Mouse (Mus musculus) MEL (cell line): ENCODE measurements around the gene Fcho1. TPM values are rescaled to one million over a fixed set of nuclear protein-coding genes. Genes with fewer than 3 reads are reported as not detected.
A peak's percentile ranks its signal among the peaks of the same experiment; 100 is the strongest.

Source experiments
- DNase-seq: peaks from one replicate; pipeline ENCODE4 v3.0.0; 2011; ENCODE audit warnings: low read depth, low spot score
- H3K27ac ChIP-seq: 2 replicates; pipeline ENCODE4 v1.5.1; 2012; ENCODE audit warnings: low read depth, mild to moderate bottlenecking, control low read depth, low read length, moderate library complexity; ENCODE audit not compliant: control insufficient read depth
- H3K27me3 ChIP-seq, 2 experiments: fragments of 150-350 bp in 1 of 2; sonication (generic) in 1 of 2; 2 replicates each; pipeline ENCODE4 v1.6.1; 2012; ENCODE audit warnings: low read length in 2 of 2, mild to moderate bottlenecking in 2 of 2, improper control_type of control experiment in 1 of 2, moderate library complexity in 1 of 2; ENCODE audit not compliant: insufficient read depth in 2 of 2, control insufficient read depth in 1 of 2
- H3K36me3 ChIP-seq, 2 experiments: 2 replicates each; pipeline ENCODE4 v1.6.1; 2012 to 2014; ENCODE audit warnings: low read length in 2 of 2, improper control_type of control experiment in 1 of 2, inconsistent platforms in 1 of 2, mild to moderate bottlenecking in 1 of 2; ENCODE audit not compliant: insufficient read depth in 2 of 2, control insufficient read depth in 1 of 2
- H3K4me1 ChIP-seq, 2 experiments: fragments of 150-350 bp in 1 of 2; sonication (generic) in 1 of 2; 2 replicates each; pipeline ENCODE4 v1.6.1; 2012; ENCODE audit warnings: low read length in 2 of 2, improper control_type of control experiment in 1 of 2, mild to moderate bottlenecking in 1 of 2; ENCODE audit not compliant: insufficient read depth in 2 of 2, control insufficient read depth in 1 of 2
- H3K4me3 ChIP-seq, 2 experiments: fragments of 150-350 bp in 1 of 2; sonication (generic) in 1 of 2; 2 replicates each; pipeline ENCODE4 v1.5.1; 2012; ENCODE audit warnings: low read depth in 2 of 2, low read length in 2 of 2, mild to moderate bottlenecking in 2 of 2, moderate library complexity in 2 of 2, control low read depth in 1 of 2, improper control_type of control experiment in 1 of 2; ENCODE audit not compliant: control insufficient read depth in 1 of 2, insufficient read depth in 1 of 2
- H3K79me2 ChIP-seq: 2 replicates; pipeline ENCODE4 v1.6.1; 2012; ENCODE audit warnings: mild to moderate bottlenecking, low read length, moderate library complexity; ENCODE audit not compliant: control insufficient read depth, poor library complexity, insufficient read depth
- H3K9ac ChIP-seq: 2 replicates; pipeline ENCODE4 v1.6.1; 2012; ENCODE audit warnings: low read depth, mild to moderate bottlenecking, control low read depth, low read length, moderate library complexity; ENCODE audit not compliant: control insufficient read depth, poor library complexity, severe bottlenecking
- H3K9me3 ChIP-seq: fragments of 150-350 bp; sonication (generic); replicated peaks from 2 replicates; pipeline ENCODE4 v1.6.1; 2012; ENCODE audit warnings: mild to moderate bottlenecking, low read length, improper control_type of control experiment, moderate library complexity; ENCODE audit not compliant: insufficient read depth
- CHD1 ChIP-seq: IDR thresholded peaks from 2 replicates; pipeline ENCODE4 v1.6.1; 2012; ENCODE audit warnings: low read depth, mild to moderate bottlenecking, inconsistent platforms, low read length, improper control_type of control experiment
- ELF1 ChIP-seq: IDR thresholded peaks from 2 replicates; pipeline ENCODE4 v1.6.1; 2014; ENCODE audit warnings: low read depth, mild to moderate bottlenecking, inconsistent platforms, low read length, improper control_type of control experiment, moderate library complexity
- EP300 ChIP-seq, 2 experiments: IDR thresholded peaks; 2 replicates each; pipeline ENCODE4 v1.6.1; 2011; ENCODE audit warnings: improper control_type of control experiment in 2 of 2, low read length in 2 of 2, low read depth in 1 of 2, mild to moderate bottlenecking in 1 of 2
- ETS1 ChIP-seq: IDR thresholded peaks from 2 replicates; pipeline ENCODE4 v1.6.1; 2012; ENCODE audit warnings: low read depth, mild to moderate bottlenecking, inconsistent platforms, low read length, improper control_type of control experiment, moderate library complexity
- HCFC1 ChIP-seq: IDR thresholded peaks from 2 replicates; pipeline ENCODE4 v1.6.1; 2012; ENCODE audit warnings: low read depth, mild to moderate bottlenecking, inconsistent platforms, low read length, improper control_type of control experiment, moderate library complexity
- KAT2A ChIP-seq: conservative IDR thresholded peaks from 2 replicates; pipeline ENCODE4 v1.6.1; 2012; ENCODE audit warnings: low read depth, low read length, improper control_type of control experiment, inconsistent platforms
- MAFK ChIP-seq: IDR thresholded peaks from 2 replicates; pipeline ENCODE4 v1.6.1; 2011; ENCODE audit warnings: low read depth, mild to moderate bottlenecking, low read length, improper control_type of control experiment, borderline replicate concordance
- MAX ChIP-seq: IDR thresholded peaks from 2 replicates; pipeline ENCODE4 v1.6.1; 2011; ENCODE audit warnings: low read length, improper control_type of control experiment
- MAZ ChIP-seq: IDR thresholded peaks from 2 replicates; pipeline ENCODE4 v1.6.1; 2012; ENCODE audit warnings: low read depth, mild to moderate bottlenecking, inconsistent platforms, low read length, improper control_type of control experiment
- MXI1 ChIP-seq: IDR thresholded peaks from 2 replicates; pipeline ENCODE4 v1.6.1; 2011; ENCODE audit warnings: mild to moderate bottlenecking, low read depth, low read length, improper control_type of control experiment
- MYB ChIP-seq: IDR thresholded peaks from 2 replicates; pipeline ENCODE4 v1.6.1; 2011; ENCODE audit warnings: mild to moderate bottlenecking, low read depth, low read length, improper control_type of control experiment
- MYC ChIP-seq: IDR thresholded peaks from 2 replicates; pipeline ENCODE4 v1.6.1; 2011; ENCODE audit warnings: low read depth, mild to moderate bottlenecking, low read length, improper control_type of control experiment, moderate library complexity
- NELFE ChIP-seq: IDR thresholded peaks from 2 replicates; pipeline ENCODE4 v1.6.1; 2011; ENCODE audit warnings: low read depth, low read length, improper control_type of control experiment
- NRF1 ChIP-seq: IDR thresholded peaks from 2 replicates; pipeline ENCODE4 v1.6.1; 2014; ENCODE audit warnings: low read depth, mild to moderate bottlenecking, inconsistent platforms, low read length, improper control_type of control experiment, moderate library complexity; ENCODE audit not compliant: poor library complexity, insufficient read depth, severe bottlenecking
- RAD21 ChIP-seq: IDR thresholded peaks from 2 replicates; pipeline ENCODE4 v1.6.1; 2011; ENCODE audit warnings: mild to moderate bottlenecking, low read depth, low read length, improper control_type of control experiment
- SIN3A ChIP-seq: IDR thresholded peaks from 2 replicates; pipeline ENCODE4 v1.6.1; 2012; ENCODE audit warnings: low read length, improper control_type of control experiment, inconsistent platforms
- TAL1 ChIP-seq: IDR thresholded peaks from 2 replicates; pipeline ENCODE4 v1.6.1; 2012; ENCODE audit warnings: mild to moderate bottlenecking, inconsistent platforms, low read length, moderate library complexity, mixed read lengths
- TBP ChIP-seq: IDR thresholded peaks from 2 replicates; pipeline ENCODE4 v1.8.0; 2011; ENCODE audit warnings: low read depth, low read length, improper control_type of control experiment
- USF1 ChIP-seq: IDR thresholded peaks from 2 replicates; pipeline ENCODE4 v1.6.1; 2014; ENCODE audit warnings: low read depth, mild to moderate bottlenecking, inconsistent platforms, low read length, improper control_type of control experiment, moderate library complexity
- USF2 ChIP-seq, 2 experiments: IDR thresholded peaks; 2 replicates each; pipeline ENCODE4 v1.6.1; 2011 to 2012; ENCODE audit warnings: improper control_type of control experiment in 2 of 2, low read length in 2 of 2, borderline replicate concordance in 1 of 2, inconsistent platforms in 1 of 2, low read depth in 1 of 2, mild to moderate bottlenecking in 1 of 2; ENCODE audit not compliant: insufficient read depth in 1 of 2
- ZKSCAN1 ChIP-seq: IDR thresholded peaks from 2 replicates; pipeline ENCODE4 v1.6.1; 2012; ENCODE audit warnings: low read depth, mild to moderate bottlenecking, inconsistent platforms, low read length, improper control_type of control experiment, moderate library complexity
- ZMIZ1 ChIP-seq: IDR thresholded peaks from 2 replicates; pipeline ENCODE4 v1.6.1; 2012; ENCODE audit warnings: low read depth, mild to moderate bottlenecking, inconsistent platforms, low read length, improper control_type of control experiment, moderate library complexity
- ZNF384 ChIP-seq: IDR thresholded peaks from 2 replicates; pipeline ENCODE4 v1.6.1; 2012; ENCODE audit warnings: low read depth, mild to moderate bottlenecking, inconsistent platforms, low read length, improper control_type of control experiment
- polyA plus RNA-seq, 2 experiments: library from polyadenylated mRNA; stranded (reverse) in 1 of 2; unstranded in 1 of 2; fragments of >175 nt in 1 of 2; fragments of >200 nt in 1 of 2; gene quantifications; 2 replicates each; pipeline versions ENCODE4 v1.2.1 to v1.2.4; 2012; ENCODE audit warnings: low replicate concordance in 2 of 2, low read depth in 1 of 2; ENCODE audit not compliant: insufficient read length in 2 of 2, insufficient read depth in 1 of 2, missing spikeins in 1 of 2
- total RNA-seq: library from RNA; depleted of rRNA; stranded (reverse); fragments of 300-350 nt; gene quantifications from 2 replicates; pipeline ENCODE4 v1.2.3, GENCODE M21; 2012

Fcho1 gene
- total and polyA plus RNA-seq, 3 experiments: 3.7 to 6.8 TPM; not detected in 1

- H3K27ac ChIP-seq: no peak overlapping the region
- H3K4me1 ChIP-seq: peaks cover 4 to 12% of the 10 kb centered on the region in 2 experiments
- TF ChIP-seq KAT2A (no peak), HCFC1 (no peak), MXI1 (no peak), NRF1 (no peak), USF1 (no peak), CHD1 (no peak), MAZ (no peak), SIN3A (no peak), ETS1 (no peak)
- TF ChIP-seq, all 39 proteins: peak for 0
- Histone ChIP-seq H3K4me3 (no peak overlapping the region), H3K9ac (no peak overlapping the region), H3K9me3 (no peaks in the 10 kb centered on the region), H3K79me2 (no peaks in the 10 kb centered on the region), H3K27me3 (no peaks in the 10 kb centered on the region), H3K36me3 (peaks cover 0 to 5% of the 10 kb centered on the region in 2 experiments; a peak in 1 of 4 replicates)
- DNase-seq: no peak
Measured at GRCm38 (mm10) chr8:71723047-71723551, 2.4 kb downstream of the Fcho1 start.

DNA sequence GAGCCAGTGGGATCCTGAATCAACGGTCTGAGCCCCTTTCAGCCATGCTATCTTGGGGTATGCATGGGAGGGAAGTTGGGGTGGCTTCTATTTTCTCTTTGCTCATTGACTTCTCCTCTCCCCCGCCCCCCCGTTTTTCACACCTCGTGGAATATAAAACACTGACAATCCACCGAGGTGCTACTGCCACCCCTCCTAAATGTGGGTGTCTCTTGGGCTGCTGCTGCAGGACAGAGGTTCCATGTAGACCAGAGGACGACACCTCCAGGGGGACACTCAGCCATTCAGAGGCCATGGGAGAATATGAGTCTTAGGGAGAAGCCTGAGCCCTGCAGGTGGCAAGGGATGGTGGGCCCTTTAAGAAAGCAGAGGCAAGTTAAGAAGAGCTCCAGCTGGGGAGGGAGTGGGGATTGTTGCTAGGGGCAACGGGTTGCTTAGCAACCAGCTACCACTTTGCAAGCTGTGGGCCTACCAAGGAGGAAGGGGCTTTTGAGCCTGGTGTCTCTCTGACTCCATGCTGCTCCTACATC, 5.5 kb downstream of the Fcho1 start:
- Histone ChIP-seq H3K36me3 (peaks cover 0 to 5% of the 10 kb centered on the region in 2 experiments; a peak in 1 of 4 replicates), H3K9ac (no peak overlapping the region; the same call in 1 of the 2 replicates), H3K79me2 (no peaks in the 10 kb centered on the region), H3K27me3 (no peaks in the 10 kb centered on the region), H3K4me3 (0 out of 4 replicates have a peak overlapping the region, but pooled peaks of 1 of the 2 experiments have one; percentile 12), H3K9me3 (no peaks in the 10 kb centered on the region), H3K27ac (peak overlapping the region; percentile 14; the same call in 1 of the 2 replicates), H3K4me1 (peaks cover 4 to 12% of the 10 kb centered on the region in 2 experiments)
- DNase-seq: peak; percentile 35
- TF ChIP-seq NELFE: no peak
- 0 out of 2 replicates have a peak, but pooled peaks have one; percentile 2 for TF ChIP-seq SIN3A

- Histone ChIP-seq H3K36me3 (peaks cover 0 to 5% of the 10 kb centered on the region in 2 experiments; a peak in 1 of 4 replicates), H3K27me3 (no peaks in the 10 kb centered on the region)
- TF ChIP-seq RAD21: no peak
- 0 out of 2 replicates have a peak, but pooled peaks have one; percentile 21 for TF ChIP-seq NELFE
- peak; percentile 53 for TF ChIP-seq TAL1
- peak; percentile 33; the same call in 1 of the 2 replicates for TF ChIP-seq MXI1
- no peak for TF ChIP-seq ZNF384
- TF ChIP-seq MAX: no peak
- no peak for TF ChIP-seq CHD1
- TF ChIP-seq TBP: 0 out of 2 replicates have a peak, but pooled peaks have one; percentile 9
- no peak for TF ChIP-seq USF2 (IDR thresholded peaks at IDR 0.05; ENCODE audit: borderline replicate concordance in 1 of 2, insufficient read depth in 1 of 2, low read depth in 1 of 2, low read length in 2 of 2)
- no peak for TF ChIP-seq ZMIZ1
- TF ChIP-seq MYB: no peak
- TF ChIP-seq ELF1: no peak
- peak; percentile 36; the same call in 1 of the 2 replicates for TF ChIP-seq ETS1
- TF ChIP-seq EP300 (IDR thresholded peaks at IDR 0.05; ENCODE audit: low read depth in 1 of 2, low read length in 2 of 2): peak; percentile 49 to 54; a peak in 2 of 4 replicates
- no peak for TF ChIP-seq HCFC1
- no peak for TF ChIP-seq MYC
- no peak for TF ChIP-seq ZKSCAN1
- no peak for TF ChIP-seq MAFK
Measured at GRCm38 (mm10) chr8:71719218-71719617, 6.3 kb downstream of the Fcho1 start.

More at GRCm38 (mm10) chr8:71719218-71719617, 6.3 kb downstream of the Fcho1 start:
- Histone ChIP-seq H3K4me3 (no peak overlapping the region), H3K4me1 (peaks cover 4 to 10% of the 10 kb centered on the region in 2 experiments), H3K9ac (no peak overlapping the region), H3K79me2 (no peaks in the 10 kb centered on the region), H3K9me3 (no peaks in the 10 kb centered on the region), H3K27ac (peak overlapping the region; percentile 14; the same call in 1 of the 2 replicates)
- peak; percentile 73 for DNase-seq
